Mouse (Mus musculus): ENCODE results near the gene Ogfod1.

GRCm38 (mm10) chr8:94037806-94038205, 808 bp downstream of the Ogfod1 start:
- TF ChIP-seq POLR2A (IDR thresholded peaks at IDR 0.05; ENCODE audit: low read depth, low read length) (no peak), EP300 (IDR thresholded peaks at IDR 0.05; ENCODE audit: low read length) (no peak), JUN (IDR thresholded peaks at IDR 0.05; ENCODE audit: insufficient read depth, low read depth, low read length) (no peak), ZC3H11A (IDR thresholded peaks at IDR 0.05; ENCODE audit: low read depth, low read length) (no peak), CTCF (conservative IDR thresholded peaks at IDR 0.05 in 1 of 2, IDR thresholded peaks at IDR 0.05 in 1 of 2; ENCODE audit: low read depth in 2 of 2, low read length in 2 of 2) (no peak), SMC3 (IDR thresholded peaks at IDR 0.05; ENCODE audit: low read depth, low read length) (no peak), USF1 (IDR thresholded peaks at IDR 0.05; ENCODE audit: low read depth, low read length) (no peak)
